Mouse (Mus musculus): ENCODE measurements around the gene Clybl.

GRCm38 (mm10) chr14:122223461-122224102 is 42.1 kb downstream of the Clybl start:
- TF ChIP-seq GATA1 (IDR thresholded peaks at IDR 0.05; ENCODE audit: low read length) (no peak), TAL1 (IDR thresholded peaks at IDR 0.05; ENCODE audit: low read length) (no peak)

All from erythroblast, embryonic 14.5 days (primary cell).